Mouse (Mus musculus): Measurements from ENCODE around the gene Tmem116. TPM values are rescaled to one million over a fixed set of nuclear protein-coding genes. Genes with fewer than 3 reads are reported as not detected.
"Not testable (repeated sequence)": the region's sequence is repeated elsewhere in the genome, so short reads cannot be mapped to it uniquely, and the experiment has no call there.

Gene Tmem116
- total and polyA plus RNA-seq, 2 experiments from 2014 or later: 0.66 to 2.5 TPM

DNA sequence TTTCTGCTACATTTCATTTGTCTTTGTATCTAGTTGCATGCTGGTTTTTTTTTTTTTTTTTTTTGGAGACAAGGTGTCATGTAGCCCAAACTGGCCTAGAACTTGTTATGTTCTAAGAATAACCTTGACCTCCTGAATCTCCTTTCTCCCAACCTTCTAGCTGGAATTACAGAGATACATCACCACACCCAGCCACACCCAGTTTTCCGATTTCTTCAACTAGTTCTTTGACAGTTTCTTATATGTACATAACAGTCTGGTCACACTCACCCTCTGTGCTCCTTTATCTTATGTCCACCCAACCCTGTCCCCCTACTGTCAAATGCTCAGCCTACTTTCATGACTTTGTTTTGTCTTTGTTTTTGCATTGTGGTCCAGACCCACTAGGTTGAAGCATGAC lies 55.2 kb downstream of the Tmem116 start:
- no peak for TF ChIP-seq CTCF (IDR thresholded peaks at IDR 0.05)

DNA sequence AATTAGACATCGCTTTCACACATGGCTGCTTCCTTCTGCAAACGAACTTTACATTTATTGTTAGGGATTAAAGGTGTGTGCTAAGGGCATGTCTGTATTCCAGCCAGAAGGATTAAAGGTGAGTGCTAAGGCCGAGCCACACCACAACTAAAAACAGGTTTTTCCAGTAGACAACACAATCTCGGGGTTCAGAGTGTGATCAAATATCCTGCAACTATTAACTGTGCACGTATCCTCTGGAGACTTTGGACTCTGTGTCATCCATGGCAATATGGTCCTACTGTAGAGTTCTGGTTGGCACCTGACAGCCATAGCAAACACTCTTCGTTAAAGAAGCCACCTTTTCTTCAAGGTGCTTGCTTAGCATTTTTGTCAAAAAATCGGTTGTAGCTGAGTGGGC lies 58.3 kb downstream of the Tmem116 start:
- Histone ChIP-seq H3K27me3 (ENCODE audit: insufficient read depth, low read length) (no peaks in the 10 kb centered on the region), H3K27ac (ENCODE audit: low read depth, low read length) (no peak overlapping the region), H3K4me1 (ENCODE audit: insufficient read depth, low read length) (no peaks in the 10 kb centered on the region), H3K4me2 (ENCODE audit: low read depth, low read length, poor library complexity, severe bottlenecking) (no peak overlapping the region), H3K9me3 (ENCODE audit: low read length) (no peaks in the 10 kb centered on the region), H3K36me3 (ENCODE audit: insufficient read depth, low read length) (no peaks in the 10 kb centered on the region), H3K4me3 (ENCODE audit: low read depth, low read length) (no peak overlapping the region), H3K9ac (replicated peaks; ENCODE audit: low read length, poor library complexity, severe bottlenecking) (no peak overlapping the region)
- ATAC-seq (ENCODE audit: low FRiP score) (no peak), DNase-seq (ENCODE audit: low spot score) (no peak)
- 81% methylated on average over 7 of the region's 7 CpGs for WGBS
- TF ChIP-seq CTCF (IDR thresholded peaks at IDR 0.05): no peak

More for the DNA sequence above, 55.2 kb downstream of the Tmem116 start:
- no peaks in the 10 kb centered on the region for H3K36me3 ChIP-seq (ENCODE audit: insufficient read depth, low read length)
- H3K4me2 ChIP-seq (ENCODE audit: low read depth, low read length, poor library complexity, severe bottlenecking): no peak overlapping the region
- DNase-seq (ENCODE audit: low spot score) (no peak), ATAC-seq (ENCODE audit: low FRiP score) (no peak)
- H3K9ac ChIP-seq (replicated peaks; ENCODE audit: low read length, poor library complexity, severe bottlenecking): no peak overlapping the region
- whole genome bisulfite sequencing: 97% methylated on average over 1 of the region's 1 CpGs
- H3K27ac ChIP-seq (ENCODE audit: low read depth, low read length): no peak overlapping the region
- H3K9me3 ChIP-seq (ENCODE audit: low read length): no peaks in the 10 kb centered on the region
- no peak overlapping the region for H3K4me3 ChIP-seq (ENCODE audit: low read depth, low read length)
- no peaks in the 10 kb centered on the region for H3K4me1 ChIP-seq (ENCODE audit: insufficient read depth, low read length)
- no peaks in the 10 kb centered on the region for H3K27me3 ChIP-seq (ENCODE audit: insufficient read depth, low read length)

GRCm38 (mm10) chr5:121518983-121519382 lies 67.3 kb downstream of the Tmem116 start:
- no peak overlapping the region for H3K4me2 ChIP-seq (ENCODE audit: low read depth, low read length, poor library complexity, severe bottlenecking)
- H3K27me3 ChIP-seq (ENCODE audit: insufficient read depth, low read length): no peaks in the 10 kb centered on the region
- peaks cover 12% of the 10 kb centered on the region for H3K36me3 ChIP-seq (ENCODE audit: insufficient read depth, low read length)
- ATAC-seq (ENCODE audit: low FRiP score): no peak
- TF ChIP-seq CTCF (IDR thresholded peaks at IDR 0.05): no peak
- no peaks in the 10 kb centered on the region for H3K9me3 ChIP-seq (ENCODE audit: low read length)
- H3K4me3 ChIP-seq (ENCODE audit: low read depth, low read length): no peak overlapping the region
- DNase-seq (ENCODE audit: low spot score): no peak
- H3K9ac ChIP-seq (replicated peaks; ENCODE audit: low read length, poor library complexity, severe bottlenecking): no peak overlapping the region
- no peak overlapping the region for H3K27ac ChIP-seq (ENCODE audit: low read depth, low read length)
- 95% methylated on average over 9 of the region's 9 CpGs for WGBS
- no peaks in the 10 kb centered on the region for H3K4me1 ChIP-seq (ENCODE audit: insufficient read depth, low read length)

- WGBS: 93% methylated on average over 10 of the region's 17 CpGs
- H3K27ac ChIP-seq (ENCODE audit: low read depth, low read length); H3K27me3 ChIP-seq (ENCODE audit: insufficient read depth, low read length); H3K4me3 ChIP-seq (ENCODE audit: low read depth, low read length); H3K9ac ChIP-seq (replicated peaks; ENCODE audit: low read length, poor library complexity, severe bottlenecking); ATAC-seq (ENCODE audit: low FRiP score); DNase-seq (ENCODE audit: low spot score); H3K9me3 ChIP-seq (ENCODE audit: low read length); H3K4me2 ChIP-seq (ENCODE audit: low read depth, low read length, poor library complexity, severe bottlenecking); H3K4me1 ChIP-seq (ENCODE audit: insufficient read depth, low read length): not testable (repeated sequence)
- H3K36me3 ChIP-seq (ENCODE audit: insufficient read depth, low read length): peaks cover 18% of the 10 kb centered on the region
Observed at GRCm38 (mm10) chr5:121519758-121520157, 68.1 kb downstream of the Tmem116 start.

DNA sequence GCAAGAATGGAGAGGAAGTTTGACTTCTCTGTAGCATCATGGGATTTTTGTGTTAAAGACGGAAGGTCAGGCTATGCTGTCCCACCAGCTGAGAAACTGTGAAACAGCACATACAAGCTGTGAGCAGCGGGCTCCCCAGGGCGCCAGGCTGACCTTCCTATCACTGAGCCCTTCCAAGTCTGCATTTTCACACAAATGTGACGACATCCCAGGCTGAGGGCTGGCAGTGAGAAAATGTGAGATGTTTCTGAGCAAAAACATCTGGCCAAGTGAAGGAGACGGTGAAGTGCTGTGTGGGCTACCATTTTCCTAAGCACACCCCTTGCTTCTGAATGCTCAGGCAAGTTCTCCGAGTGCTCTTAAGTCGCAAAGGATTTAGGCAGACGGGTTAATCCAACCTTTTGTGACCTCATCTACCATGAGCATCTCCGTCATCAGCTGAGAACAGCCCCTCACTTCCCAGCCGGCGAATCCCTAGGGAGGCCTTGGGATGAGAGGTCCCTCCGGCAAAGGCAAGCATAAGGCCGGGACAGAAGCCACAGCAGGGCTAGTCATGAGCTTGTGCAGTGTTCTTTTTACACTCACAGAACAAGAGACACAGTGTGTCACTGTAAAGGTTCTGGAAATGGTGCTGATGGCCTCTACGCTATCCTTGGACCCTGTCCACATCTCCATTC lies 74.2 kb downstream of the Tmem116 start:
- peaks cover 65% of the 10 kb centered on the region for H3K36me3 ChIP-seq (ENCODE audit: insufficient read depth, low read length)
- no peak overlapping the region for H3K4me3 ChIP-seq (ENCODE audit: low read depth, low read length)
- 85% methylated on average over 14 of the region's 14 CpGs for WGBS
- H3K27me3 ChIP-seq (ENCODE audit: insufficient read depth, low read length): no peaks in the 10 kb centered on the region
- H3K4me2 ChIP-seq (ENCODE audit: low read depth, low read length, poor library complexity, severe bottlenecking): no peak overlapping the region
- H3K27ac ChIP-seq (ENCODE audit: low read depth, low read length): no peak overlapping the region
- DNase-seq (ENCODE audit: low spot score) (no peak), ATAC-seq (ENCODE audit: low FRiP score) (no peak)
- no peaks in the 10 kb centered on the region for H3K9me3 ChIP-seq (ENCODE audit: low read length)
- no peak overlapping the region for H3K9ac ChIP-seq (replicated peaks; ENCODE audit: low read length, poor library complexity, severe bottlenecking)
- no peaks in the 10 kb centered on the region for H3K4me1 ChIP-seq (ENCODE audit: insufficient read depth, low read length)
- no peak for TF ChIP-seq CTCF (IDR thresholded peaks at IDR 0.05)

GRCm38 (mm10) chr5:121526526-121526925 lies 74.8 kb downstream of the Tmem116 start:
- Histone ChIP-seq H3K36me3 (ENCODE audit: insufficient read depth, low read length) (peaks cover 65% of the 10 kb centered on the region), H3K9ac (replicated peaks; ENCODE audit: low read length, poor library complexity, severe bottlenecking) (no peak overlapping the region), H3K4me3 (ENCODE audit: low read depth, low read length) (no peak overlapping the region), H3K27ac (ENCODE audit: low read depth, low read length) (no peak overlapping the region), H3K4me2 (ENCODE audit: low read depth, low read length, poor library complexity, severe bottlenecking) (no peak overlapping the region), H3K9me3 (ENCODE audit: low read length) (no peaks in the 10 kb centered on the region), H3K27me3 (ENCODE audit: insufficient read depth, low read length) (no peaks in the 10 kb centered on the region), H3K4me1 (ENCODE audit: insufficient read depth, low read length) (no peaks in the 10 kb centered on the region)
- DNase-seq (ENCODE audit: low spot score) (no peak), ATAC-seq (ENCODE audit: low FRiP score) (no peak)
- TF ChIP-seq CTCF (IDR thresholded peaks at IDR 0.05): no peak
- 83% methylated on average over 7 of the region's 7 CpGs for WGBS
